Mouse (Mus musculus): ENCODE measurements around the gene Tcirg1.

The Tcirg1 gene

GRCm38 (mm10) chr19:3928779-3929178 lies 21.8 kb upstream of the Tcirg1 start:
- DNase-seq (ENCODE audit: extremely low read depth, low read depth, low spot score), result no peak

GRCm38 (mm10) chr19:3927989-3928388 lies 21.1 kb upstream of the Tcirg1 start:
- no peak for DNase-seq (ENCODE audit: extremely low read depth, low read depth, low spot score)

- DNase-seq (ENCODE audit: extremely low read depth, low read depth, low spot score), result no peak
Measured at GRCm38 (mm10) chr19:3926685-3927084, 19.8 kb upstream of the Tcirg1 start.

- no peak for DNase-seq (ENCODE audit: extremely low read depth, low read depth, low spot score)
Measured at GRCm38 (mm10) chr19:3926279-3926678, 19.3 kb upstream of the Tcirg1 start.

GRCm38 (mm10) chr19:3925859-3926258 lies 18.9 kb upstream of the Tcirg1 start:
- no peak for DNase-seq (ENCODE audit: extremely low read depth, low read depth, low spot score)

GRCm38 (mm10) chr19:3924868-3925267 lies 17.9 kb upstream of the Tcirg1 start:
- DNase-seq (ENCODE audit: extremely low read depth, low read depth, low spot score), result no peak

- DNase-seq (ENCODE audit: extremely low read depth, low read depth, low spot score), result no peak
Measured at GRCm38 (mm10) chr19:3924190-3924589, 17.3 kb upstream of the Tcirg1 start.

GRCm38 (mm10) chr19:3923586-3923985 lies 16.7 kb upstream of the Tcirg1 start:
- no peak for DNase-seq (ENCODE audit: extremely low read depth, low read depth, low spot score)

GRCm38 (mm10) chr19:3922661-3923371 lies 15.9 kb upstream of the Tcirg1 start:
- DNase-seq (ENCODE audit: extremely low read depth, low read depth, low spot score), result no peak

- no peak for DNase-seq (ENCODE audit: extremely low read depth, low read depth, low spot score)
Measured at GRCm38 (mm10) chr19:3919928-3920327, 13.0 kb upstream of the Tcirg1 start.

- no peak for DNase-seq (ENCODE audit: extremely low read depth, low read depth, low spot score)
Measured at GRCm38 (mm10) chr19:3916727-3917126, 9.8 kb upstream of the Tcirg1 start.

- no peak for DNase-seq (ENCODE audit: extremely low read depth, low read depth, low spot score)
Measured at GRCm38 (mm10) chr19:3914535-3914934, 7.6 kb upstream of the Tcirg1 start.

- no peak for DNase-seq (ENCODE audit: extremely low read depth, low read depth, low spot score)
Measured at GRCm38 (mm10) chr19:3913692-3914091, 6.8 kb upstream of the Tcirg1 start.

GRCm38 (mm10) chr19:3912337-3913204 lies 5.6 kb upstream of the Tcirg1 start, which contains the start of gene Ndufs8:
TSS of gene Ndufs8 (minus strand) at chr19:3912774.
- DNase-seq (ENCODE audit: extremely low read depth, low read depth, low spot score), result peak; percentile 90

- no peak for DNase-seq (ENCODE audit: extremely low read depth, low read depth, low spot score)
Measured at GRCm38 (mm10) chr19:3910206-3910605, 3.3 kb upstream of the Tcirg1 start.

- no peak for DNase-seq (ENCODE audit: extremely low read depth, low read depth, low spot score)
Measured at GRCm38 (mm10) chr19:3907876-3908660, 1.1 kb upstream of the Tcirg1 start.

- DNase-seq (ENCODE audit: extremely low read depth, low read depth, low spot score), result no peak
Measured at GRCm38 (mm10) chr19:3906326-3906725, 607 bp downstream of the Tcirg1 start.

GRCm38 (mm10) chr19:3905261-3905969 lies 1.5 kb downstream of the Tcirg1 start:
- DNase-seq (ENCODE audit: extremely low read depth, low read depth, low spot score), result no peak

- no peak for DNase-seq (ENCODE audit: extremely low read depth, low read depth, low spot score)
Measured at GRCm38 (mm10) chr19:3904363-3904675, 2.6 kb downstream of the Tcirg1 start.

- DNase-seq (ENCODE audit: extremely low read depth, low read depth, low spot score), result no peak
Measured at GRCm38 (mm10) chr19:3903648-3904362, 3.1 kb downstream of the Tcirg1 start.
